Mouse (Mus musculus): ENCODE measurements around the gene Col12a1.

DNA sequence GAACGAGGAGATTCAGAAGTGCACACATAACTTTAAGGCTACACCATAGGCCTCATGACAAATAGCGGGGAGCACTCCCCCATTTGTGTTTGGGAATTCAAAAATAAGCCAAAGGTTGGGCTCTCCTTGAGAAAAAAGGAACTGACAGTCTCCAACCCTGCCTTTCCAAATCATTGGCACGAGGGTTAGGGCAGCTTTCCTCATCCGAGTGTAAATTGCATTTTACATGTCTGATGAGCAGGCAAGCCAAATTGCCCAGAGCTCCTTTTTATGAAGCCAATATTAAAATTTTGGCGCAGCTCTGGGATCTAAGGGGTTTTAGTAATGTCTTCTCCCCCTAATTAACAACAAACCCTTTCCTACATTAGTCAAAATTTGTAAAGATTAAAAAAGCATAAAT lies 2.1 kb downstream of the Col12a1 start:
- TF ChIP-seq CTCF (IDR thresholded peaks at IDR 0.05; ENCODE audit: control insufficient read depth, insufficient read depth, insufficient replicate concordance, low read depth, low read length), result no peak
- TF ChIP-seq POLR2A (IDR thresholded peaks at IDR 0.05; ENCODE audit: control insufficient read depth, low read depth, low read length), result no peak

Data from testis, adult 2 months (tissue).